Mouse (Mus musculus) left cerebral cortex, postnatal 10 days (tissue): Measurements from ENCODE around the gene Fbxl16. TPM values are rescaled to one million over a fixed set of nuclear protein-coding genes. Genes with fewer than 3 reads are reported as not detected.

Experiments
- DNase-seq, 2 experiments: peaks; one replicate each; pipeline ENCODE4 v3.0.0; 2021 to 2022; ENCODE audit warnings: low spot score in 2 of 2, mixed read lengths in 1 of 2; ENCODE audit errors: extremely low spot score in 1 of 2
- intact Hi-C: fragments of 180-260 bp; cut with DNase I; formaldehyde crosslinking; loops from one replicate; pipeline ENCODE4 v1.15.1; 2025
- total RNA-seq, 2 experiments: library from RNA; stranded (reverse); gene quantifications; 2 replicates each; pipeline ENCODE4 v1.2.3; 2021

Gene Fbxl16
- total RNA-seq, 2 experiments from 2014 or later = 306 to 311 TPM

GRCm38 (mm10) chr17:25835301-25835700, 26.4 kb downstream of the Fbxl16 start:
- intact Hi-C loops = no loop called here
- no peak for DNase-seq

GRCm38 (mm10) chr17:25835816-25836215, 26.9 kb downstream of the Fbxl16 start:
- intact Hi-C loops = no loop called here
- DNase-seq = peak in 1 of 2 experiments; percentile 39

GRCm38 (mm10) chr17:25836397-25837075, 27.7 kb downstream of the Fbxl16 start:
- intact Hi-C loops = no loop called here
- peak in 1 of 2 experiments; percentile 37 for DNase-seq

- intact Hi-C loops = no loop called here
- DNase-seq = peak; percentile 82 to 89
Measured at GRCm38 (mm10) chr17:25837076-25837410, 28.2 kb downstream of the Fbxl16 start, which contains the start of gene Rhbdl1. Gene Rhbdl1 (minus strand): TSS chr17:25837295.

DNA sequence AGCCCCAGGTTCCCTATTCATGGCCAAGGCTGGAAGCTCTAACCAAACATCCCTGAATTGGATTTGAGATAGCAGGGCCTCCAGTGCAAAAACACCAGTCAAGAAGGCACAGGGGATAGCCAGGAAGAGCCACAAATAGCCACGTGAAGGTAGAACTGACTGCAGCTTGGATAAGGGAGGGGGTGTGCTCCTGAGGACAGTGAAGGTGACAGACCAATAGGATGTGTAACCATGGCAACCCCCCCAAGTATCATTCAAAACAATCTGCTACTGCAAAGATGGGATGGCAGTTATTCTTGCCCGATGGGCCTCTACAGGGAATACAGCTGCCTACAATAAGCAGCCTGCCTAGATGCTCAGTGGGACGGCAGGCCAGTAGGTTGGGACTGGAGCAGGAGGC, 28.6 kb downstream of the Fbxl16 start:
- intact Hi-C loops = no loop called here
- no peak for DNase-seq

DNA sequence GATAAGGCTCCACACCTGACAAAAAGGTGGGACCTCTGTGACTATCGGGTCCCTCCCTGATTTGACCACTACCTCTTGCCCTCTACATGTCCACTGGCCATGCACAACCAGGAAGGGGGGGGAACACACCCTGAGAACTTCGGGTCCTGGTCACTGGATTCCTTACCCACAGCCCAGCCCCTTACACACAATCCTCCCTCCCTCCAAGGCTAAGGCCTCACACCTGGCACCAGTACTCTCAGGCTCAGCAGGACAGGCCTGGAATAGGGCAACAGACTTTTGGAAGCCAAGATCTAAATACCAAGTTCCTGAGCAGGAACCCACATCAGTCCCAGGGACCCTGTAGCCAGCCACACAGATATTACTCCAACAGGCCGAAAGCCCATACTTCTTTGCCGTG, 30.0 kb downstream of the Fbxl16 start:
- intact Hi-C loops = no loop called here
- no peak for DNase-seq

DNA sequence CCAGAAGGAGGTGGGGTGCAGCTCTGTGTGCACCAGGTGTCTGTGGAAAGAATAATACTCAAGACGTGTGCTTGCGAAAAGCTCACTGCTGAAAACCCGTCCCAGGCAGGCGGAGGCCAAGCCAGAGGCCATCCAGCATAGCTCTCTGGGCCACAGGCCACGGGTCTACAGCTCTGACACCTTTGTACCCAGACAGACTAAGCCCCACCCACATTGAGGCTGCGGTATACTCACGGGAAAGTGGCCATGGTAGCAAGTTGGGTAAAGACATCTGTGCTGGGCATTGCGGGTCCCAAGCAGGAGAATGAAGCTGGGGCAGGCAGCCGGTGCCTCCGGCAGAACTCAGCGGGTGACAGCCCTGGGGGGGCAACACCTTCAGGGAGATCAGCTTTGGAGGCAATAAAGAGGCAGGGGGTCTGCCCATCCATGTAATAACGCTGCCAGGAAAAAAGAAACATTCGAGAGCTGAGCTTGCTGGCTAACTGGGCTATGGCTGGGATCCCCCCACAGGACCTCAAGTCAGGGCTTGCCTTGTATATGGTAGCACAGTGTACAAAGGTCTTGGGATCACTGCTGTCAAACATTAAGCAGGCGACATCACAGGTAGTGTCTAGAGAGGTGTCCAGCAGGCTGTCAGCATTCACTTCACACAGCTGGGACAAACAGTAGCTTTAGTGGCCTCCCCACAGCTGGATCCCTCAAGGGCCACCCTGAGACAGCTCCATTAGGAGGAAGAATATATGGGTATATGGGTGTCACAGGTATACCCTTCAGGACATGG, 30.8 kb downstream of the Fbxl16 start:
- intact Hi-C loops = no loop called here
- DNase-seq = no peak

DNA sequence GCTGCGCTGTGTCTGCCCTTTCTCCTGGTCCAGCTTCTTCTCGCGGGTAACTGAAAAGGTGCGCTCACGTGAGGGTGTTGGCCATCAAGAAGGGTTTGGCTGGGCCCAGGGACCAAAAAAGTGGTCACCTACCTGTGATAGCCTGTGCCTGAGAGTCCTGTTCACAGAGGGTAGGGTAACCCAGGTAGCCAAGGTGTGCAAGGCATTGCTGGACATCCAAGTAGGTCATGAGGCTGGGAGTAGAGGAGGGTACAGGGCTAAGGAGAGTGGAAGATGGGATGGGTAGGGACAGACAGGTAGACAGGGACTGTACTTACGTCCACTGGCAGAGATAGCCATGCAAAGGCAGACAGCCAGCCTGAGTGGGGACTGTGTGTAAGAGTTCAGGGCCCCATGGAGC, 31.6 kb downstream of the Fbxl16 start:
- no peak for DNase-seq
- intact Hi-C loops = no loop called here

DNA sequence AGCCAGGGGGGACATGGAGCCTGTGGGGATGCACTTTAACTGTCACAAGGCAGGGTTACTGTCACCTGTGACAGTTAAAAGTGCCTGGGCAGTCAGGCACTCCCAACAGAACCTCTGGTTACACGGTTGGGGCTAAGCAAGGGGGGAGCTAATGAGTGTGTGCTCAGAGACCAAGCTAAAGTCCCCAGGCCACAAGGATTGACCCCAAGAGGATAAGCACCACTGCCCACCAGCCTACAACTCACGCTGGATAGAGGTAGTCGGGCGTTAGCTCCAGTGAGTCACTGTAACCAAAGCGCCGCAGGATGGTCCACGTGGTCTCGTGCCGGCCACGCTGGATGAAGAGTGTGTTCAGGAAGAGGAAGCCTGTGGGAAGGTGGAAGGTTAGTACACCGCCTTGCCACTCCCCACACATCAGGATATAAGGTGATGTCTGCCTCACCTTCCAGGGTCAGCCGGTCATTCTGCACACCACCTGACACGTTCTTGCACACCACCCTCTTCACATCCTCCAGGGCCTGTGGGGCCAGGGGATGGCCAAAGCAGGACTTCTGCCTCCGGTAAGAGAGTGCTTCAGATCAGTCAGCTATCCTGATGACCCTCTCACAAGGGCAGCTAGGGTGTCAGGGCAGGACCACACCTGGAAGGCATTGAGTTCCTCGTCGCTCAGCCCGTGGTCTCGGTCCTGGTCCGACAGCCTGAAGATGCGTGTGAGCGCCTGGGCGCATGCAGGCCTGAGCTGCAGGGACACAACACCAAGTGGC, 32.4 kb downstream of the Fbxl16 start, which contains the start of gene Gm20683:
Gene Gm20683, minus strand, starts transcription at position 647 of the 764 bp plus-strand sequence.
- intact Hi-C loops = no loop called here
- no peak for DNase-seq

GRCm38 (mm10) chr17:25842509-25842908, 33.6 kb downstream of the Fbxl16 start:
- intact Hi-C loops = no loop called here
- DNase-seq = no peak

DNA sequence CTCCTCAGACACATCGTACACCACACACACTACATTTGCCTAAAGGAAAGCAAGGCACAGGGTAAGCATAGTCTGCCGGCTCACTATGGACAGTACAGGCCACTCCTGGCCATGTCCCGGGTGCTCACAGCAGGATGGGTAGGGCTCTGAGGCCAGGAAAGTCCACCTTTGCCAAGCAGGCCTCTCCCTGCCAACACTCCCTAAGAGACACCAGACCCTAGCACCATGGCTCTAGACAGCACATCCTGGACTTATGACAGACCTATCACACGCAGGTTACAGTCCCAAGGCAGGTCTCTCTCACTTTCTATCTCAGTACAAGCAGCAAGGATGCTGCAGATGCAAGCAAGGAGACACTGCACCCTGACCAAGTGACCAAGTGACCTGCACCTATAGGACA, 34.2 kb downstream of the Fbxl16 start:
- DNase-seq = no peak
- intact Hi-C loops = no loop called here

- DNase-seq = no peak
- intact Hi-C loops = no loop called here
Measured at GRCm38 (mm10) chr17:25843636-25844395, 34.9 kb downstream of the Fbxl16 start.

DNA sequence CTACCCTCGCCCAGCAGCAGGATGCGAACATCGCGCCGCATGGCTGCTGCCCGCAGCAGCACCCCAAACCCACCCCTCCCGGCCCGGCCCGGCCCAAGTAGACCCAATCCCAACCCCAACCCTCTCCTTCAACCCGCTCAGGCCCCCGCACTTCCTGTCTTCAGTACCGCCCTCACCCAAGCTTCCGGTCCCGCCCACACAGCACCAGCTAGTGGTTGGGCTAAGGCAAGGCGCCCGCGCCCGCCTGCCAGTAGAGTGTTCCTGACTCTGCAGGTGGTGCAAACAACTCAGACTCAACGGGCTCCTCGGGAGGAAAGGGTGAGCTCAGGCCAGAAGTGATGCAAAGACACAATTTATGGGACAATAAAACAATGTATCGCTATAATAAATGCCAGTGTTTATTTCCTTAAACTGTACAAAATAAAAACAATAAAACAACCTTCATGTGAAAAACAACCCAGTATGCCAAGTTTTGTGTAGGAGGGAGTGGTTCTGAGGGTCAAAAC, 35.6 kb downstream of the Fbxl16 start, which contains the start of gene Rhot2:
Gene Rhot2, minus strand, starts transcription at position 456 of the 506 bp plus-strand sequence.
- intact Hi-C loops = no loop called here
- DNase-seq = peak; percentile 93 to 98

- intact Hi-C loops = no loop called here
- DNase-seq = no peak
Measured at GRCm38 (mm10) chr17:25860229-25860628, 51.3 kb downstream of the Fbxl16 start.

- intact Hi-C loops = no loop called here
- peak; percentile 90 to 95 for DNase-seq
Measured at GRCm38 (mm10) chr17:25860832-25861703, 52.2 kb downstream of the Fbxl16 start, which contains the start of gene Wdr90. Gene Wdr90 (minus strand): TSS chr17:25861501.

DNA sequence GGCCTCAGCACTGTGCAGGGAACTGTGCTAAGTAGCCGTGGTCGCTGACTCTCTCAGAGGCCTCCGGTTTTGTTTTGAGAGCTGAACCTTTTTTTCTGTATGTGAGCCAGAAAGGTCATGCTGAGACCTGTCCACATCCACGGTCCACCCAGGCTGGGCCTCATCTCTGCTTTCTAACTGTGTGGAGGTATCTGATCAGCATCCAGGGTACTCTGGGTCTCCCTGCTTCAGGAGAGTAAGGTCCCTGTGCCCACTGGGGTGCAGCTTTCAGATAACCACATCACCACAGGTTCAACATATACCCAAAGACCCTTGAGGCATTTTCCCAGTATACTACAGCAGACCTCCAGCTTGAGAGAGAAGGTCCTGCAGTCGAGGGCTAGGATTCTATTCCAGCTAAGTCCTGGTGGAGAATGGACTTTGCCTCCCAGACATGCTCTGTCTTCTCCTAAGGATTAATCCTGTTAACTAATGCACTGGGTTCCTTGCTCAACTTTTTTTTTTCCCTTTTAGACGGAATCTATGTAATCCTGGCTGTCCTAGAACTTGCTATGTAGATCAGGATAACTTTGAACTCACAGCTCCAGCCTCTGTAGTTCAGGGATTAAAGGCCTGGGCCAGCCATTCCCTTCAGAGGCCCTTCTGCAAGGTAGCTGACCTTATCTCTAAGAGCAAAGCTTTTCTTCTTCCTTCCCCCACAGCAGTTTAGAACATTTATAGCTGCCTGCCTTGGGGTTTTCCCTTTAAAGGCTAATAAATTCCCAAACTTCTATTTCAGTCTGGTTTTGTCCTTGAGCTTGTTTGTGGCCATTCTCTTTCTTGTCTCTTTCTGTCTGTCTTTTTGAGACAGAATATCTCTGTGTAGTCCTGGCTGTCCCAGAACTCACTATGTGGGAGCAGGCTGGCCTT, 53.1 kb downstream of the Fbxl16 start:
- no peak for DNase-seq
- intact Hi-C loops = no loop called here

GRCm38 (mm10) chr17:25863681-25864080, 54.8 kb downstream of the Fbxl16 start:
- DNase-seq = no peak
- intact Hi-C loops = no loop called here
